ENCODE assay signal across 8 mouse cellular contexts in genomic region chr11:93988328-93989062, GRCm38 (mm10). TPM values are rescaled to one million over a fixed set of nuclear protein-coding genes. Genes with fewer than 3 reads are reported as not detected.
A peak's percentile ranks its signal among the peaks of the same experiment; 100 is the strongest.
DNase-seq lines count a peak whose midpoint lies in the region; ATAC-seq and TF ChIP-seq lines count a peak whose summit lies in the region.
"Had no signal": no experiment of that assay in that cellular context is flagged by ENCODE, and none has a peak within 500 bp of the region (broad histone marks: within the 10 kb centered on the region; RNA-seq: fewer than 3 reads in every experiment).

No protein-coding gene starts in this region.

- H3K4me2 ChIP-seq in embryonic facial prominence, embryonic 15.5 days (replicated peaks), result no peak overlapping the region
- peak overlapping the region; percentile 10; the same call in 1 of the 2 replicates for H3K4me2 ChIP-seq in intestine, postnatal 0 days (replicated peaks; ENCODE audit: low read depth)
- peak overlapping the region; percentile 10; the same call in 1 of the 2 replicates for H3K4me2 ChIP-seq in lung, embryonic 15.5 days
- H3K4me2 ChIP-seq: midbrain, embryonic 13.5 days had no signal

- TF ChIP-seq CTCF in bone marrow macrophage, adult 2 months (IDR thresholded peaks at IDR 0.05; ENCODE audit: low read depth, low read length), result no peak
- no peak for TF ChIP-seq CTCF in intestine, postnatal 0 days (IDR thresholded peaks at IDR 0.05; ENCODE audit: low read depth)

- H3K27me3 ChIP-seq in embryonic facial prominence, embryonic 15.5 days, result no peaks in the 10 kb centered on the region
- no peaks in the 10 kb centered on the region for H3K27me3 ChIP-seq in intestine, postnatal 0 days (replicated peaks; ENCODE audit: control insufficient read depth, insufficient read depth, low read length)
- no peaks in the 10 kb centered on the region for H3K27me3 ChIP-seq in lung, embryonic 15.5 days
- H3K27me3 ChIP-seq: midbrain, embryonic 13.5 days had no signal

- TF ChIP-seq POLR2A in bone marrow macrophage, adult 2 months (IDR thresholded peaks at IDR 0.05; ENCODE audit: borderline replicate concordance, low read depth, low read length), result no peak

- no peak overlapping the region for H3K4me3 ChIP-seq in bone marrow macrophage, adult 2 months (ENCODE audit: insufficient read depth, low read length)
- no peak overlapping the region for H3K4me3 ChIP-seq in embryonic facial prominence, embryonic 15.5 days (replicated peaks)
- no peak overlapping the region for H3K4me3 ChIP-seq in intestine, postnatal 0 days (ENCODE audit: low read depth, low read length)
- H3K4me3 ChIP-seq in lung, embryonic 15.5 days, result no peak overlapping the region
- H3K4me3 ChIP-seq: midbrain, embryonic 13.5 days had no signal

- ATAC-seq in embryonic facial prominence, embryonic 15.5 days (ENCODE audit: insufficient number of reproducible peaks, low FRiP score, low TSS enrichment, low read depth), result no peak
- ATAC-seq in intestine, postnatal 0 days, result peak; percentile 42
- no peak for ATAC-seq in lung, embryonic 15.5 days (ENCODE audit: borderline replicate concordance, extremely low read depth, low FRiP score, low TSS enrichment)
- ATAC-seq in erythroblast, adult 5-6 weeks (replicated peaks; ENCODE audit: low FRiP score, poor library complexity, severe bottlenecking), result no peak
- ATAC-seq: midbrain, embryonic 13.5 days had no signal

- H3K9me3 ChIP-seq in embryonic facial prominence, embryonic 15.5 days (replicated peaks), result no peaks in the 10 kb centered on the region
- no peaks in the 10 kb centered on the region for H3K9me3 ChIP-seq in intestine, postnatal 0 days (ENCODE audit: control insufficient read depth)
- H3K9me3 ChIP-seq in lung, embryonic 15.5 days, result no peaks in the 10 kb centered on the region
- H3K9me3 ChIP-seq: midbrain, embryonic 13.5 days had no signal

- peaks cover 33% of the 10 kb centered on the region for H3K4me1 ChIP-seq in bone marrow macrophage, adult 2 months (ENCODE audit: control insufficient read depth, insufficient read depth, low read length)
- H3K4me1 ChIP-seq in embryonic facial prominence, embryonic 15.5 days, result no peaks in the 10 kb centered on the region
- H3K4me1 ChIP-seq in intestine, postnatal 0 days (replicated peaks; ENCODE audit: control insufficient read depth, insufficient read depth, low read length), result 0 out of 2 replicates have a peak, but pooled peaks cover 3% of the 10 kb centered on the region
- H3K4me1 ChIP-seq in lung, embryonic 15.5 days, result peaks cover 10% of the 10 kb centered on the region; the same call in 1 of the 2 replicates
- H3K4me1 ChIP-seq: midbrain, embryonic 13.5 days had no signal

- no peaks in the 10 kb centered on the region for H3K36me3 ChIP-seq in embryonic facial prominence, embryonic 15.5 days
- H3K36me3 ChIP-seq in intestine, postnatal 0 days (ENCODE audit: control insufficient read depth, insufficient read depth), result no peaks in the 10 kb centered on the region
- no peaks in the 10 kb centered on the region for H3K36me3 ChIP-seq in lung, embryonic 15.5 days
- H3K36me3 ChIP-seq: midbrain, embryonic 13.5 days had no signal

- WGBS in embryonic facial prominence, embryonic 15.5 days, result 53% methylated on average over 12 of the region's 12 CpGs
- WGBS in intestine, postnatal 0 days, result 36% methylated on average over 12 of the region's 12 CpGs
- 31% methylated on average over 12 of the region's 12 CpGs for WGBS in lung, embryonic 15.5 days

- peak overlapping the region; percentile 82 for H3K27ac ChIP-seq in bone marrow macrophage, adult 2 months (ENCODE audit: insufficient read depth, low read depth, low read length)
- H3K27ac ChIP-seq in embryonic facial prominence, embryonic 15.5 days (replicated peaks), result peak overlapping the region; percentile 79
- H3K27ac ChIP-seq in intestine, postnatal 0 days (ENCODE audit: low read depth, low read length), result peak overlapping the region; percentile 91
- H3K27ac ChIP-seq in lung, embryonic 15.5 days, result peak overlapping the region; percentile 74
- H3K27ac ChIP-seq: midbrain, embryonic 13.5 days had no signal

- DNase-seq in natural killer cell, adult 2 months (ENCODE audit: low spot score in 2 of 2), result no peak
- no peak for DNase-seq in left cerebral cortex, adult 11 months (ENCODE audit: low spot score)

- no peak overlapping the region for H3K9ac ChIP-seq in embryonic facial prominence, embryonic 15.5 days
- H3K9ac ChIP-seq in intestine, postnatal 0 days (ENCODE audit: low read depth, low read length), result no peak overlapping the region
- no peak overlapping the region for H3K9ac ChIP-seq in lung, embryonic 15.5 days
- H3K9ac ChIP-seq: midbrain, embryonic 13.5 days had no signal

RNA-seq across cellular contexts. Expression of gene Spag9, which starts 7.4 kb away (rescaled TPM):
- 62.3 and 62.4 TPM in 2 replicates for polyA plus RNA-seq in bone marrow macrophage, adult 2 months (2012; ENCODE audit: insufficient read depth, insufficient read length, missing spikeins)
- 43.4 and 51.5 TPM in 2 replicates for polyA plus RNA-seq in embryonic facial prominence, embryonic 15.5 days (2015; fragmentation: Nextera tagmentation; extraction: Ambion mirVana)
- 64.1 and 72.3 TPM in 2 replicates for polyA plus RNA-seq in intestine, postnatal 0 days (2015; fragmentation: Nextera tagmentation; extraction: Ambion mirVana)
- 37.1 and 39.4 TPM in 2 replicates for polyA plus RNA-seq in lung, embryonic 15.5 days (2015; fragmentation: Nextera tagmentation; extraction: Ambion mirVana)
- total RNA-seq in erythroblast, adult 5-6 weeks (2015; ENCODE audit: low replicate concordance), result 9.2 and 18.3 TPM in 2 replicates
- 24.3 and 25.9 TPM in 2 replicates for total RNA-seq in erythroblast, adult 5-6 weeks (2017; ENCODE audit: low replicate concordance)

RNA-seq across cellular contexts. Expression of gene Nme1, which starts 20.2 kb away (rescaled TPM):
- polyA plus RNA-seq in bone marrow macrophage, adult 2 months (2012; ENCODE audit: insufficient read depth, insufficient read length, missing spikeins), result 14.4 and 23.0 TPM in 2 replicates
- polyA plus RNA-seq in embryonic facial prominence, embryonic 15.5 days (2015; fragmentation: Nextera tagmentation; extraction: Ambion mirVana), result 107 and 127 TPM in 2 replicates
- 132 and 146 TPM in 2 replicates for polyA plus RNA-seq in intestine, postnatal 0 days (2015; fragmentation: Nextera tagmentation; extraction: Ambion mirVana)
- 123 and 129 TPM in 2 replicates for polyA plus RNA-seq in lung, embryonic 15.5 days (2015; fragmentation: Nextera tagmentation; extraction: Ambion mirVana)
- total RNA-seq in erythroblast, adult 5-6 weeks (2015; ENCODE audit: low replicate concordance), result 11.9 and 60.4 TPM in 2 replicates
- total RNA-seq in erythroblast, adult 5-6 weeks (2017; ENCODE audit: low replicate concordance), result 16.6 and 19.9 TPM in 2 replicates

RNA-seq across cellular contexts. Expression of gene Gm20390, which starts 20.4 kb away (rescaled TPM):
- 49.0 and 57.1 TPM in 2 replicates for polyA plus RNA-seq in bone marrow macrophage, adult 2 months (2012; ENCODE audit: insufficient read depth, insufficient read length, missing spikeins)
- polyA plus RNA-seq in embryonic facial prominence, embryonic 15.5 days (2015; fragmentation: Nextera tagmentation; extraction: Ambion mirVana), result 322 TPM in 2 replicates
- polyA plus RNA-seq in intestine, postnatal 0 days (2015; fragmentation: Nextera tagmentation; extraction: Ambion mirVana), result 228 and 239 TPM in 2 replicates
- 379 and 404 TPM in 2 replicates for polyA plus RNA-seq in lung, embryonic 15.5 days (2015; fragmentation: Nextera tagmentation; extraction: Ambion mirVana)
- total RNA-seq in erythroblast, adult 5-6 weeks (2015; ENCODE audit: low replicate concordance), result 22.7 TPM in 1 of 2 replicates, not detected in the other
- total RNA-seq in erythroblast, adult 5-6 weeks (2017; ENCODE audit: low replicate concordance), result 0.68 and 3.9 TPM in 2 replicates

RNA-seq across cellular contexts. Expression of gene Nme2, which starts 32.4 kb away (rescaled TPM):
- 171 and 184 TPM in 2 replicates for polyA plus RNA-seq in bone marrow macrophage, adult 2 months (2012; ENCODE audit: insufficient read depth, insufficient read length, missing spikeins)
- 297 and 323 TPM in 2 replicates for polyA plus RNA-seq in embryonic facial prominence, embryonic 15.5 days (2015; fragmentation: Nextera tagmentation; extraction: Ambion mirVana)
- polyA plus RNA-seq in intestine, postnatal 0 days (2015; fragmentation: Nextera tagmentation; extraction: Ambion mirVana), result 370 and 400 TPM in 2 replicates
- polyA plus RNA-seq in lung, embryonic 15.5 days (2015; fragmentation: Nextera tagmentation; extraction: Ambion mirVana), result 258 and 287 TPM in 2 replicates
- 53.4 and 89.2 TPM in 2 replicates for total RNA-seq in erythroblast, adult 5-6 weeks (2015; ENCODE audit: low replicate concordance)
- total RNA-seq in erythroblast, adult 5-6 weeks (2017; ENCODE audit: low replicate concordance), result 11.8 and 32.5 TPM in 2 replicates
